Mouse (Mus musculus): ENCODE data around the gene Agrn.
"Not testable (repeated sequence)": the region's sequence is repeated elsewhere in the genome, so short reads cannot be mapped to it uniquely, and the experiment has no call there.

Agrn gene

DNA sequence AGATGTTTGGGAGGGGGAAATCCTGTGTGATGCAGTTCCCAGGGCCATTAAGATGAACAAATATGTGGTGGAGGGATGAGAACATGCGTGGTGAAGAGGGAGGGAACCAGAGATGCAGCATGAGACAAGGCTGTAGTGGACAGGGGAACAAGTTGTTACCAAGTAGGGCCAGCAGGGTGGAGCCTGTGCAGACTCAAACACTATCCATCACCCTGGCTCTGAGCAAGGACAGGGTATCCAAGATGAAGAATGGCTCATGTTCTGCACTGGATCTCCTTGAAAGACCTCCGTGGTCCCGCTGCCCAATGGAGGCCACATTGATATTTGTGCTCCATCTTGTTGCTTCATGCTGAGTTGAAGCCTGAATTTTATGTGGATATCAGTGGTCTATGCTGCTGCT, 42.5 kb downstream of the Agrn start:
- no peak for DNase-seq (ENCODE audit: low spot score in 2 of 2)

- DNase-seq (ENCODE audit: low spot score in 2 of 2) = not testable (repeated sequence)
These were observed 46.4 kb downstream of the Agrn start for GRCm38 (mm10) chr4:156150887-156151286.

- DNase-seq (ENCODE audit: low spot score in 2 of 2) = no peak
These were observed 60.8 kb downstream of the Agrn start for GRCm38 (mm10) chr4:156136285-156137100.

DNA sequence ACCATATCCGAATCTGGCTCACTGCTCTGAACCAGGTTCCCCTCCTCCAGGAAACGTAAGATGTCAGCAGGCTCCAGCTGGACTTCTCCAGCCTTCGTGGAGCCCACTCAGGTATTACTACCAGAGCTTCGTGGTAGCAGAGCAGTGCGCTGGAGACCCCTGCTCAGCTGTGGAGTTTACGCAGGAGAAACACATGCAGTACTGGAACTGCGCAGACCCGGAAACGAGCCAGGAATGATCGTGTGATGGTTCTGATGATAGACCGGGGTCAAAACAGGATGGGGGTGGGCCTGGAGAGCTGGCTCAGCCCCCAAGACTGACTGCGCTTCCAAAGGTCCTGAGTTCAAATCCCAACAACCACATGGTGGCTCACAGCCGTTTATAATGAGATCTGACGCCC, 61.5 kb downstream of the Agrn start:
- no peak for DNase-seq (ENCODE audit: low spot score in 2 of 2)

DNA sequence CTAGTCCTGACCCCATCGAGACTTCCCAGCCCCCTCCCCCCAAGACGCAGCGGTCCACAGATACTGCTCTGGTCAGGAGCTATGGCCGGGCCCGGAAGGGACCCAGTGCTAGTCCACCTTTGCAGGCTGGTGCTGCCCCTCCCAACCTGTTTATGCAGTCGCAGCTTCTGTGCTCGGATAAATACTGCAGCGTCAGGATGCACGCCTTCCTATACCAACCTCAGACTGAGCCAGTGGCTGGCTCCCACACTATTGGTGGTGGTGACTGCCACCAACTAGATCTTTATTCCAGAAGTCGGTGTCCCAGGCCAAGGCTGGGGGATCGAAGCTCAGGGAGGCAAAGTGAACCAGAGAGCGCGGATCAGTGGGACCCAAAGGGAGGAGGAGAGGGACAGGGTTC, 62.2 kb downstream of the Agrn start:
- DNase-seq (ENCODE audit: low spot score in 2 of 2) = no peak

- no peak for DNase-seq (ENCODE audit: low spot score in 2 of 2)
These were observed 63.2 kb downstream of the Agrn start for GRCm38 (mm10) chr4:156133943-156134605.

GRCm38 (mm10) chr4:156133334-156133733, 64.0 kb downstream of the Agrn start:
- no peak for DNase-seq (ENCODE audit: low spot score in 2 of 2)

GRCm38 (mm10) chr4:156130940-156131339, 66.3 kb downstream of the Agrn start:
- DNase-seq (ENCODE audit: low spot score in 2 of 2) = no peak

GRCm38 (mm10) chr4:156130436-156130835, 66.9 kb downstream of the Agrn start, which contains the start of gene Rnf223:
Gene Rnf223 (plus strand): TSS chr4:156130513.
- DNase-seq (ENCODE audit: low spot score in 2 of 2) = no peak

DNA sequence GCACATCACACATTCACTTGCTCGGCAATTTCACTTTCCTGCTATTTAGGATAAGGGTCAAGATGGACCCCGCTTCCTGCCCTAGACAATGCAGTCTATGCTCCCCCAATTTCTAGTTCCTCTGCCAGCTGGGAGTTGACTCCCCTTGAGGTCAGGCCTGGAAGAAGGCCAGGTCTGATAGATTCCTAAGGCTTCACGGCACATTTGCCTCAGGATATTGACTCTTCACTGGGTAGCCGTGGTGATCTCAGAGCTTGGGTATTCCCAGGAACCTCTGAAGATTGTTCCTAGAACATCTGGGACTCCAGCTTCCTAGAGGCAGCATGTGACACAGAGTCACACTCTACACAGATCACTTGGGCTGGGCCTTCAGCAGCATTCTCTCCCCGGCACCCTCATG, 68.5 kb downstream of the Agrn start:
- DNase-seq (ENCODE audit: low spot score in 2 of 2) = no peak

GRCm38 (mm10) chr4:156126841-156127240, 70.4 kb downstream of the Agrn start:
- no peak for DNase-seq (ENCODE audit: low spot score in 2 of 2)

DNA sequence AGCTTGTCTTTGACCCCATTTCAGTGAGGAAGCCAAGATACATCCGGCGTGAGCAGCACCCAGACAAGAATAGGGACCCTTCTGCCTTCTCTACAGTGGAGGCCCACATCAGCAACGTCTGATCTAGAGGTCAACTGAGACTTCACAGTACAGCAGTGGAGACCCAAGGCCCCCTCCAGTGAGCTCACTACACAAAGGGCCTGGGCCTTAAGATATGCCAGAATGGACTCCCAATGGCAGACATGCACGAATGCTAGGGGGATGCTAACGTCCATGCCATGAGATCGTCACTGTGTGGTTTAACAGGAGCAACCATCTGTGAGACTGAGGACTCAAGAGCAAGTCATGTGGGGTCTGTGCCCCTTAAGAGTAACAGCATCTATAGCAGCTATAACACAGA, 71.9 kb downstream of the Agrn start:
- DNase-seq (ENCODE audit: low spot score in 2 of 2) = no peak

DNA sequence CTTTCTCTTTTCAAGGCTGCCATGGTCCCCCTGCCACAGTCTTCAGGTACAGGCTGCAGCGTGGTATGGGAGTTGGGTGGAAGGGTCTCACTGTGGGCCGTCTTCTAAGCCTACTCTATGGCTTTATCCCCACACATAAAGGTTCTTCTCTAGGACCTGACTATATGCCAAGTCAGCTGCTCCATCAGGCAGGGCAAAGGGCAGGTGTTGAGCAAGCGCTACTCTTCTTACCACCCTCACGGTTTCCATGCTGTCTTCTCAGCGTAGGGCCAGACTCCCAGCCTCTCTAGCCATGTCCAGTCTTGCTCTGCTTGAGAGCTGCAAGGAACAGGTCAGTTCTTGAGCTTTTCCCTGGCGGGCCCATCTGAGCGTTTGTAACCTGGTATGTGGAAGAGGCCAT, 73.2 kb downstream of the Agrn start:
- DNase-seq (ENCODE audit: low spot score in 2 of 2) = no peak

Data from spleen, postnatal 10 days (tissue).